Mouse (Mus musculus) urinary bladder, postnatal 10 days (tissue): ENCODE measurements around the gene Srrt.
A peak's percentile ranks its signal among the peaks of the same experiment; 100 is the strongest.

ENCODE experiments used
- DNase-seq: peaks from one replicate; pipeline ENCODE4 v3.0.0; 2022; ENCODE audit warnings: low spot score

The Srrt gene

DNA sequence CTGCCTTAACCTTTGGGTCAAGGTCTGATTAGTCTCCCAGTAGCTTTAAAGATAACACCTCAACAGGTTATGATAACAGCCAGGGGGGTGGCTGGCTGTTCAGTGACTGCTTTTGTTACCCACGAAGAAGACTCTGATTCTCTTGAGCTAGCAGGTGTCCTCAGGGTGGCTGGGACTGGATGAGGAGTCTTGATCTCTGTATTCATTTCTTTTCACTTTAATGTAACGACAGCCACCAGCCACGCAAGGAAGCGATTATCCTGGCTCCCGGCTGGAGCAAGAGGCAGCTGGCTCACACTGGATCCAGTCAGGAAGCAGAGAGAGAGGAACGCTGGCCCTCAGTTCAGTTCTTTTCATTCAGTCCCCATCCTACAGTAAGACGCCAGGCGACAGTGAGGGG is 29.7 kb upstream of the Srrt start:
- DNase-seq, result no peak

DNA sequence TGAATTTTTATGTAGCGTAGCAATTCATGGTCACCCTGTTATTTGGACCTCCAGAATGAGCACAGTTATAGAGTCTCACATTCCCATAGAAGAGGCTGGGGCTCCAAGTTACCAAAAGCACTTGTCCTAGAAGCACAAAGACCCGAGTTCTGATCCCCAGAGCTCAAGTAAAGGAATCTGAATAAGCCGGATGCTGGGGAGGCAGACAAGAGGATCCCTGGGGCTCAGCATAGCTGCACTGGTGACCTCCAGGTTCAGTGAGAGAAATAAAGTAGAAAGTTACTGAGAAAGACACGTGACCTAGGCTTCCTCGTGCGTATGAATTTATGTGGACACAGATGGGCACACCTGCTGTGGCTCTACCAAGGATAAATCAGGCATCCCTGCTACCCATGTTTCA is 27.6 kb upstream of the Srrt start:
- no peak for DNase-seq

DNA sequence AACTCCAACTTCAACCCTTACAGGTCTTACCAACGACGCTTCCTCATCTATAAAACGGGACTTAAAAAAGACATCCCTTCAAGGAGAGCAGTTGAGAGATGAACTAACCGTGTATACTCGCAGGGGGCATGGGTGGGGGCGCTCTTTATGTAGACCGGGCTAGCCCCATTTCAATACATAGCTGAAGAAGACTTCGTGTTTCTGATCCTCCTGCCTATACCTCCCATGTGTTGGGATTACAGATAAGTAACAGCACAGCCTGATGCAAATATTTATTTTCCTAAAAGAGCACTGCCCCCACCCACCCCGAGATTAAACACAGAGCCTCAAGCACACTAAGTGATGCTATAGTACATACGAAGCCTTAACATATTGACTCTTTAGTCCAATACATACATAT is 26.8 kb upstream of the Srrt start:
- no peak for DNase-seq

DNA sequence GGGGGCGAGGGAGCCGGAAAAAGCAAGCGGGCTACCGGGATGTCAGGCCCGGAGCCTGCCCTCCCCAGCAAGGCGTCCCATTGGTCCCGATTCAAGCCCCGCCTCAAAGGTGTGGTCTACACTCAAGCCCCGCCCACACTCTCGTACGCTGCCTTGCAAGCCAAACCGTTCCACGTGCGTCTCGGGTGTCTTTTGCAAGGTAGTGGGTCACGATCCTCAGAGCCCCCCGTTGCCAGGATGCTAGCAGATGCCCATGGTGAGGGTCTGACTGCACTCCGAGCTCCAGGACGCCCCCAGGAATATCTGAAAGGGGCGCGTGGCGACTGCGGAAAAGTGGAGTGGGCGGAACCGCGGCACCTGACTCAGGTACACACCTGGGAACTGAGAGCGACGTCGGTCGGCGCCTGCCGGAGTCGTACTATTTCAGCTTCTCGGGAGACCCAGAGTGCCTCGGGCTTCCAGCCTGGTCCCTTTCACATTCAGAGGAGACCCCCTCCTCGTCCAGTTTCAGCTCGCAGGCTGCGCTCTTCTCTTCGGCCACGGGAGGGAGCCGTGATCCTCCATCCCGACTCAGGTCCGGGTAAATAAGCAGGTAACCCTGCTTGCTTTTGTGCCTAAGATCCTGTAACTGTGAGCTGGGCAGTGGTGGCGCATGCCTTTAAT is 26.2 kb upstream of the Srrt start, which contains the start of gene Slc12a9:
Gene Slc12a9, minus strand, starts transcription at position 86 of the 663 bp plus-strand sequence.
- DNase-seq, result peak; percentile 77

DNA sequence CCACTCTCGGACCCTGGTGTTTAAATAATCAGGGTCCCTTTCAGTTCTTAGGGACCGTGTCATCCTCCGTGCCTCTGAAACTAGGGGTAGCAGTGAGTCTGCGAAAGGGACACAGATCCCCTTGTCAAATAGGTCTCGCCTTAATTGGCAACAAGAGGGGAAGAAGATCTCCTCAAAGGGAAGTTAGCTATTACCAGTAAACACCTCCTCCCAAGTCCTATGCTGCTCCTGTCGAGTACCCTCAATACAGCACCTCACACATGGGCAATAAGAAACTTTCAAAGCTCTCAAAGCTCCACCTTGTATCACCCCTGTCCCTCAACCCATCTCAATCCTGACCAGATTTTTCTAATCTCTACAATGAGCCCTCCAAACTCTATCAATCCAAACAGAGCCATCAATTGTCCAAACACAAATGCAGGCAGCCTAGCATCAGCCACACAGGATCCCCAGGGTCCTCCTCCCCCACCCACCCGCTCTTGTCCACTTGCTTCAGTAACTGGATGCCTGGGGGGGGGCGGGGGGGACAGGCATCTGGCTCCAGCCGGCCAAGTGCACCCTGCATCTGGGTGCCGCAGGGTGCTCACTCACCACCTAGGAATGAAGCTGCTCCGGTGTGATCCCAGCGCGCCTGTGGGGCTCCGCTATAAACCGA is 25.5 kb upstream of the Srrt start:
- DNase-seq, result no peak

DNA sequence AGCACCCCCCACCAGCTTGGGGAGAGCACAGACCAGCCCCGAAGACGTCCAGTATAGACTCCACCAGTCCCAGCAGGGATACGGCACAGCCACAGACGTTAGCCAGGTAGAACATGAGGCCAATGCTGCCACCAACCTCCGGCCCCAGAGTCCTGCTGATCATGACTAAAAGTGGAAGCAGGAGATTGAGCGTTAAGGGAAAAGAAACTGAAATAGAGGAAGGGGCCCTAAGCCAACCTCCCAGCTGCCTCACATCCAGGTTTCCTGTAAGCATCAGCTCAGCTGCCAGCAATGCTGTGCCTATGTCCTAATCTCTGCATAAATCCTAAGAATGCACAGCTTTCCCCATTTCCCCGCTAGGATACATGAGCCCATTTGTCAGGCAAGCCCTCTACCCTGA is 23.4 kb upstream of the Srrt start:
- DNase-seq, result no peak

DNA sequence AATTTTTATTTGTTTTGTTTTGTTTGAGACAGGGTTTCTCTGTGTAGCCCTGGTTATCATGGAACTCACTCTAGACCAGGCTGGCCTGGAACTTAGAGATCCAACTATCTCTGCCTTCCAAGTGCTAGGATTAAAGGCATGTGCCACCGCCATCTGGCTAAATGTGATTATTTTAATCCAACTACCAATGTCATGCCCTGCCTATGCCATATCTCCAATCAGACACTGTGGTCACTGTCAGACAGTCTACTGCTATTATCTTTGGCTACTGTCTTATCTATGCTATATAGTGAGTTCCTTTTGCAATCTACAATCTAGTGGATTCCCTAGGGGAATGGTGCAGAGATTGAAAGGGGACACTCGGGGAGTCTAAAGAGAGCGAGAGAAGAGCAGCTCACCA is 13.5 kb upstream of the Srrt start:
- no peak for DNase-seq

DNA sequence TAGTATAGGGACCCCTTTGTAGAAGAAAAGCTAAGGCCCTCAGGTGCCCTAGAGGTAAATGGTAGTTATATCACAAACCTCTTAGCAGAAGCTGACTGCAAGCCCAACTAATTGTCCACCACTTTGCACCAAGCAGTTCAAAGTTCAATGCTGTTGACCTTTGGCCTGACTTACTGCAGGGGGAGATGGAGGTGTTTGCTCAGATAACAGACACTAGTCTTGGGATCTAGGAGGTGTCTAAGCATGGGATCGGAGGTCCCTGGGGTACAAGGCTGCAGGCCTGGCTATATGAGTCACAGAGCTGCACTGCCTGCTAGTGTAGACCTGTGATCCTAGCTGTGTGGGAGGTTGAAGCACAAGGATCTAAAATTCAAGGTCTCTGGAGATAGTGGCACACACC is 11.1 kb upstream of the Srrt start:
- DNase-seq, result no peak

DNA sequence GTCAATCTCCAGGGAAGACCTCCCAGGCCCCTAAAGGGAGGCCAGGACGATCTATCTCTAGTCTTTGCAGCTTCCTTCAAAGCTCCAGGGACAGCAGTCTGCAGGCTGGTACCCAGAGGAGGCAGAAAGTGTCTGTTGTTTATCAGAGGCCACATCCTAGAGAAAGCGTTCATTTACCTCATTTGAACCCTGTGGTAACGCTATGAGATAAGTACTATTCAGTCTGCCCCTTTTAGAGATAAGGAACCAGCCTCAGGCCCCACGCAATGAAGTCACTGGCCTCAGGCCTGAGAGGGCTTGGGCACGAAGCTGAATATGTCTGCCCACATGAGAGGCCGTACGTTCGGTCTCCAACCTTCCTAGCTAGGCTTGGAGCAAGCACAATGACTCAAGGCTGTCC is 9.9 kb upstream of the Srrt start:
- no peak for DNase-seq

DNA sequence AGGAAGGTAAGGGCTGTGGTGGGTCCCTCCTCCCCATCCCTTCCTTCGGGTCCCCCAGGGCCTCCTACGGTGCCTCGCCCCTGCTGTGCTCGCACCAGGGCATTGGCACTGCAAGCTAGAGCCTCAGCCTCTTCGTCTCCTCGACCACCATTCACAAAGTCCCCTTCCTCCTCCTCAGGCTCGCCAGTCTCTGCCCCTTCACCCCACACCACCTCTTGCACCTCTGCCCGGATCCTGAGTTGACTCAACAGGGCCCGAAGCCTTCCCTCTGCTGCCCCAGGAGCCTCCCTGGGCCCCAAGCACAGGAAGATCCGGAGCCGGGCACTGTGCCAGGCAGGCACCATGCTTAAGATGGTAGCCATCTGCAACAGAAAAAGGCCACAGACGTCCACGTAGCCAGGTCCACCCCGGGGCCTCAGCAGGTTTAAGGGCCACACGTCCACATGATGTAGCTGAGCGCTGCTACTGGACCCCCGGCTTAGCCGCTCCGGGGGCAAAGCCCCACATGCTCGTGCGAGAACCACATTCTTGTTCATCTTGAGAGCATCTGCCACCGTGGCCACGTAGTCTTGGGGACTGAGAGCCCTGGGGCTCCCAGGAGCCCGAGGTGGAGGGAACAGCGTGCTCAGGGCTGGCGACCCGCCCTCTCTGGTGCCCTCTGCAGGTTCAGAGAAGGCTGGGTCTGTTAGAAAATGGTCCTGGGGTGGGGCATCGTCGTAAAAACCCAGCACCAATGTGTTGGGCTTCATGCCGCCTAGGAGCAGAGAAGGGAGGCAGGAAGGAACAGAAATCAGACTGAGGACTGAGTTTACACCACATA is 7.8 kb upstream of the Srrt start:
- DNase-seq, result no peak

DNA sequence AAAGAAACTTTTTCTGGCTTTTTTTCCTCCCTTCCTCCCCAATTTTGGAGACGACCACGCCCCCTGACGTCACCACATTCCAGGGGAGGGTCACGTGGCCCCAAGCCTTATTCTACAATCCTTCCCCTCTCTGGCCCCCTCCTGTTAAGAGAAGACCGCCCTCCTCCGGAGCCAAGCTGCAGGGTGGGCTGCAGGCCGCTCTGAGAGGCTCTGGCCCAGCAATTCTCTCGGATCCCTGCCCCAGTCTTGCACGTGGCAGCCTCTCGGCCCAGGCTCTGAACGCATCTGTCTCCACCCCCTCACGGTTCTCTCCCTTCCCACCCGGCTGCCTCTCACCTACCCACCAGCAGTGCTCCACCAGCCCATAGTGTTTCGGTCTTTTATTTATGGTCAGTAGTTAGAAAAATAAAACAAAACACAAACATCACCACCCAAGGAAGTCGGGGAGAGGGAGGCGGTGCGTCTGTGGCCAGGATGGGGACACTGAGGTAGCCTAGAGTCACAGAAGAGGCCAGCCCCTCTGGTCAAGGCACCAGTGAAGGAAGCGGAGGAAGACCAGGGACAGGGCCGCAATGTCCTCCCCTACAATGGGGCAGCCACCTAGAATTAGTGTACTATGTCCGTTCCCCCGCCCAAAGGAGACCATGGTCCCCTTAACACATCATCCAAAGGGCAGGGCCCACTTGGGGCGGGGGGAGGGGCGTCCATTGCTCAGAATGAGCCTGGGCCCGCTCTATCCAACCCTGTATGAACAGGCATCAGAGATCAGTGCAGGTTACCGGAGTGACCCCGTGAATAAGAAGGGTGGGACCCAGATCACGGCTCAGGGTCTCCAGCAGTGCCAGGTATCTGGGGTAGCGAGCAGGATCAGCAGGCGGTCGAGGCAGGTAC is 7.0 kb upstream of the Srrt start, which contains the start of gene Trip6:
Gene Trip6, minus strand, starts transcription at position 212 of the 891 bp plus-strand sequence.
- DNase-seq, result peak; percentile 78

DNA sequence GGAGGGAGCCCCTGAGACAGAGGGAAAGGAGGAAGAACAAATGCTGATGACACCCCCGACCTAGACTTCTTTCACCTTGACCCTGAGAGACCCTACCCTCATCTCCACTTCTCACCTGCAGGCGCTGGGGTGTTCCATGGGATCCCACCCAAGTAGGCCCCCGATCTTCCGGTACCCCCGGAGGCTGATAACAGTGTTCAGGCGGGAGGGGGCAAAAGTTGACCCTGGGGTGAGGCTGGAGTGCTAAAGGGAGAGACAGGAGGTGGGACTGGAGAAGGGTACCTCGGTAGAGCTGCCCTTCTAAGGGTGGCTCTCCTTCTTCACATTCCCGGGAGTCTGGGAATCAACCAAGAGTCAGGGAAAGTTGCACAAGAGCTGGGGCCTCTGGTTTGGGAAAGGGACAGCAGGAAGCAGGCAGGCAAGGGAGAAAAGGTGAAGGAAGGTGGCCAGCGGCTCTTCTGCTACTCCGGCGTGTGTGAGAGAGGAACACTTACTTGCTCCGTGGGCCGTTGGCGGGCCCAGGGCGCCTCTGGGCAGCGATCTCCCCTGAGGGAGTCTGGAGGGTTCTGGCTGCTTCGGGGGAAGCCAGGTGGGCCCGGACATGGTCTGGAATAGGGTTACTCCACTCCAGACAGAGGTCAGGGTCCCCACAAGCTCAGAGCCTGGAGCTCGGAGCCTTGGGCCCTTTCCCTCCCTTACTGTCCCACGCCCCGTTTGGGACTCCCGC is 6.2 kb upstream of the Srrt start:
- DNase-seq, result no peak

DNA sequence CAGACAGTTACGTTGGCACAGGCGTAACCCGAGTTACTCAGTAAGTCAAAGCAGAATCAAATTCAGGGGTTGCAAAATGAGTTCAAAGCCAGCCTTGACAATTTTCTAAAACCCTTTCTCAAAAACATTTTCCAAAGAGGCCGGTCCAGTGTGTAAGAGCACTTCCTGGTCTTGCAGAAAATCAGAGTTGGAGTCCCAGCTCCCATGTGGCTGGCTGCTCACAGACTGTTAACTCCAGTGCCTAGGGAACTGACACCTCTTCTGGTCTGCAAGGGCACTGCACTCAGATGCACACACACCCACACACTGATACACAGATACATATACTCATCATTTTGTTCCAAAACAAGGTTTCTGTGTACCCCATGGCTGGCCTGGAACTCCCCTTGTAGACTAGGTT is 882 bp upstream of the Srrt start:
- no peak for DNase-seq

DNA sequence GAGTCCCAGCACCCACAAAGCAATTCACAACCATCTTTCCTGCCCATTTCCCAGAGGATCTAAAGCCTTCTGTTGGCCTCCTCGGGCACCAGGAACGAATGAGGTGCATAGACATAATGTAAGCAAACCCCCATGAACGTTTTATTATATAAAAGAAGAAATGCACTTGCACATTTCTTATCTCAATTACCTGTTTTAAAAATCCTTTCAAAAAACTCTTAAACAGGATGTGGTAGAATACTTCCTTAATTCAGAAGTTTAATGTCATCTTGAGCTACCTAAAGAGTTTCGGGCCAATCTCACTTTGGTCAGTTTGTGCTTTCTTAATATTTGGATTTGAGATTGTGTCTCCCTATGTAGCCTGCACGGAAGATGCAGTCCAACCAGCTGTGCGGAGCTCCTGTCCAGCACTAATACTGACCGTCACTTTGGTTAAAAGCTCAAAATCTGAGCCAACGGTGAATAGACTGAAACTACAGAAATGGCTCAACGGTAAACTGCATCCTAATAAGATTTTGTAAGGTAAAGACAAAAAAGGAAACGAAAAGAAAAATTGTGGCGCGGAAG is 952 bp downstream of the Srrt start:
- no peak for DNase-seq

DNA sequence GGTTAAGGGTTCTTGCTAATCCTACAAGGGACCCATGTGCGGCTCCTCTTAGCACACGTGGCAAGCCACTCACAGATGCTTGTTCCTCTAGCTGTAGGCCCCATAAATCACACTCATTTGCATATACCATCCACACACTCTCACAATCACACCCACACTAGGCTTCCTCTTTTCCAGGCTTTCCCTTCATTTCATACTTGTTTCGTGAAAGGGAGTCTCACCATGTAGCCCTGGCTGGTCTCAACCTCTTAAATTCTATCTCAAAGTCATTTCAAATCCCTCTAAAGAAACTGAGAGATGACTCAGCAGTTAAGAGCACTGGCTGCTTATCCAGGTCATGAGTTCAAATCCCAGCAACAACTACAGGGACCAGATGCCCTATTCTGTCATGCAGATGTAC is 1.7 kb downstream of the Srrt start:
- no peak for DNase-seq

DNA sequence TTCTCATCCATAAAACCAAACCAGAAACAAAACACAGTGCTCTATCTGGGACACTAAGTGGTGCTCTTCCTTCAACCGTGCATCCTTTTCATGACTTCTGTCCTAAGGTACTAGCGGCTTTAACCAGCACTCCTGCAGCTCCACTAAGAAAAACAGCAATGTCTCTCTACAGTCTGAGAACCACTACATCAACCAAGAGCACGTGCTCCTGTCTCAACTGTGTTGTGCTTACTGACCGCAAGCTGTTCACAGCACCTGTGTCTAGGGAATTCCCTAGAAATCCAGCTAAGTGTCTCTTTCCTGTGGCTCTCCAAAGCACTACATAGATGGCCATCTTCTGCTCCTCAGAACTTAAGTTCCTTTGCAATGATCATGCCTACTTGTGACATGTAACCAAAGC is 2.7 kb downstream of the Srrt start:
- DNase-seq, result no peak

DNA sequence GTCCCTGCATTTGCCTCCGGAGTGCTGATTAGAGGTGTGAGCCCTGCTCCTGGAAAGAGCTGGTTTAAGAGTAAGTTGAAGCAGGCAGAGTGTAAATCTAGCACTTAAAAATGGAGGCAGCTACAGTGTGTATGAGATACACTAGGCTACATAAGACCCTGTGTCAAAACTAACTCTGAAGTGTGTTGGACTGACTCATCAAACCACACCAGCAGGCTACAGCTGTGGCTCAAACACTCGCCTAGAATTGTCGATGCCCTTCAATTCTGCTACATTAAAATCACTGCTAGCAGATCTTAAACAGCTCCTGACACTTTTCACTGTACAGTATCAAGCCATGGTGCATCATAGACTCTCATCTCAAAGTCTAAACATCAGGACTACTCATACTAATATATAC is 3.3 kb downstream of the Srrt start:
- no peak for DNase-seq

DNA sequence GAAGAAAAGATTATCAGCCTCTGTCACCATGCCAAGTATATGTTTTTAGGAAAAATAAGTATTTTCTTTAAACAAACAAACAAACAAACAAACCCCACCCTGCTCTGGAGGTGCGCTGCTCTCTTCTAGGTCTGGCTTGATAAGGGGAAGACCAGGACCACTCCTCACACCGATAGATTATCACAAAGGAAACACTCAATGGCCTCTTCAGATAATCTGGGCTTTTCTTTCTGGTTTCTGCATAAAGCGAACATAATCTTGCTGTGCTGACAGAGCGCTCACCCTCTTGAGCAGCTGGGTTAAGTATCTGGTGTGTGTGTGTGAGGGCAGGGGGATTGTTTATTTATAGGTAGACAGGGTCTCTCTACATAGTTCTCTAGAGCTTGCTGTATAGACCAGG is 3.9 kb downstream of the Srrt start:
- DNase-seq, result no peak

DNA sequence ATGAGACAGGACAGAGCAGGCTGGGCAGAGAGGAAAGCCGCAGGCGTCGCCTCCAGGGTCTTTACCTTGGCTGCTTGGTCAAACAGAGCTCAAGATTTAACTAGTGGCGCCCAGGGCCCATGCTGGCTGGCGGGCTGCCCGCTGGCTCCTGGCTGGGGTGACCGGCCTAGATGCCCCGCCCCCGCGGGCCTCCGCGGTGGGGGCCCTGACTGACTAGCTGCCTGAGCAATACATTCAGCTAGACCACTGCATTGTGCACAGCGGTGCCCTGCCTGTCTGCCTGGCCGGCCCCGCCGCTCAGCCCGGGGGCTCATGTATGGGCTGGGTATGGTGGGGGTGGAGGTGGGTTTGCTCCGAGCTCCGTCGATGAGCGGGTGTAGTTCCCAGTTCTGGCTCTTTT is 6.2 kb downstream of the Srrt start:
- DNase-seq, result no peak

DNA sequence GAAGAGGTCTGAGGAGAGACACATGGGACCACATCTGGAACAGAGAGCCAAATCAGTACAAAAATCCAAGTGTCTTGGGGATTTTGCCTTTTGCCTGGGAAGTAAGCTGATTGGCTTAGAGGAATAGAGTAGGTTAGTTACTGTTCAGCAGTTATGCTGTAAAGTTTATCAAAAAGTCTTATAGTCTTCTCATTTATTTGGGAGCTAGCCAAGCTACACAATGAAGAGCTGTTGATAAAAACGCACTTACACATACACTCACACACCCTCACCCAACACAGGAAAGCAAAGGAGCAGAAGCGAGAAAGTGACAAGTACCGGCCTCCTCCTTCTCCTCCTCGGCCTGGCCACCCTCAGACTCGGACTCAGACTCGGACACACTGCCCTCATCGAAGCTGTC is 8.2 kb downstream of the Srrt start:
- no peak for DNase-seq

DNA sequence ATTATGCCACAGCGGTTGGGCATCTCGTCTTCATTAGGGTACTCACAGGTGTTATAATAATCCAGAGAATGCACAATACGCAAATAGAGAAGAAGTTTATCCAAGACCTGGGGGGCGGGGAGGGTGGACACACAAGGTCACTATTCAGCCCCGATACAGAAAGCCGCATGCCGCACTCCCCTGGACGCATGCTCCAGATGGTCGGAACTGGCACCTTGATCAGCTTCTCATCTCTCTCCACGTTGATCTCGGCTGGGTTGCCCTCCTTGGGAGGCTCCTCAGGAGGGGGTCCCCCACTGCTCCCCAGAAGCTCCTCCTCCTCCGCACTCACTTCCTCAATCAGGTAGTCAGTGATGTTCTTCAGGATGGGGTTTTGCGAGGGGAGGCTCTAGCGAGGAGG is 10.3 kb downstream of the Srrt start:
- DNase-seq, result no peak
